Mouse (Mus musculus) lung, adult 2 months (tissue): ENCODE measurements around the gene Cpn1.

Experiments used
- CTCF ChIP-seq: fragments of 200-500 bp; IDR thresholded peaks from 2 replicates; pipeline ENCODE4 v1.5.1; 2011; ENCODE audit warnings: mild to moderate bottlenecking, low read length, control low read depth; ENCODE audit not compliant: insufficient read depth
- POLR2A ChIP-seq: fragments of 200-500 bp; IDR thresholded peaks from 2 replicates; pipeline ENCODE4 v1.6.1; 2011; ENCODE audit warnings: low read depth, mild to moderate bottlenecking, control low read depth, low read length, borderline replicate concordance; ENCODE audit errors: extremely low read depth

DNA sequence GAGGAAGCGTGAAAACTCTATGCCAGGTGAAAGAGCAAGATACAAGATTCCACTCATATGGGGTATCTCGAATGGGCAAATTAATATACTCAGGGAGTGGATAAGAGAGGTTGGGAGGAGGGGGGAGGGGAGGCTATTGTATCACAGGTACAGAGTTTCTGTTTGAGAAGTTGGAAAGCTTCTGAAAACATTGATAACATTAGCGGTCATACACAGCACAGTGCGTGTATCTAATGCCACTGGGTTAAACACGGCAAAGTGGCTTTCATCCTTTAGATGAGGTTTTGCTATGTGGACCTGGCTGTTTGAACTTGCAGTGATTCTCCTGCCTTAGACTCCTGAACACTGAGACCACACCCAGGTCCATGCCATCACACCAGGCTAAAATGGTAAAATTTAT is 43.7 kb upstream of the Cpn1 start:
- no peak for TF ChIP-seq CTCF
- TF ChIP-seq POLR2A, result no peak
